Mouse (Mus musculus) small intestine, adult 2 months (tissue): ENCODE measurements around the gene Tarbp1. TPM values are rescaled to one million over a fixed set of nuclear protein-coding genes. Genes with fewer than 3 reads are reported as not detected.

Source experiments
- H3K27ac ChIP-seq: fragments of 200-500 bp; 2 replicates; pipeline ENCODE4 v1.5.1; 2012; ENCODE audit warnings: low read depth, low read length, control low read depth, inconsistent platforms; ENCODE audit not compliant: insufficient read depth
- H3K27me3 ChIP-seq: fragments of 200-500 bp; 2 replicates; pipeline ENCODE4 v1.6.1; 2012; ENCODE audit warnings: mild to moderate bottlenecking, moderate library complexity, low read length, inconsistent platforms; ENCODE audit not compliant: control insufficient read depth, insufficient read depth
- H3K36me3 ChIP-seq: fragments of 200-500 bp; 2 replicates; pipeline ENCODE4 v1.6.1; 2012; ENCODE audit warnings: mild to moderate bottlenecking, low read length, control low read depth, inconsistent platforms; ENCODE audit not compliant: control insufficient read depth, insufficient read depth
- H3K4me1 ChIP-seq: fragments of 200-500 bp; 2 replicates; pipeline ENCODE4 v1.6.1; 2012; ENCODE audit warnings: low read length, inconsistent platforms, mixed read lengths; ENCODE audit not compliant: control insufficient read depth, insufficient read depth, insufficient read length
- H3K4me3 ChIP-seq: fragments of 200-500 bp; 2 replicates; pipeline ENCODE4 v1.5.1; 2012; ENCODE audit warnings: low read depth, mild to moderate bottlenecking, control low read depth, inconsistent platforms, low read length, moderate library complexity
- CTCF ChIP-seq: fragments of 200-500 bp; IDR thresholded peaks from 2 replicates; pipeline ENCODE4 v1.5.1; 2012; ENCODE audit warnings: low read depth, mild to moderate bottlenecking, control low read depth, inconsistent platforms, low read length, moderate library complexity, mixed read lengths; ENCODE audit not compliant: insufficient replicate concordance, insufficient read length; ENCODE audit errors: extremely low read depth
- POLR2A ChIP-seq: fragments of 200-500 bp; IDR thresholded peaks from 2 replicates; pipeline ENCODE4 v1.6.1; 2012; ENCODE audit warnings: low read depth, mild to moderate bottlenecking, control low read depth, inconsistent platforms, low read length, moderate library complexity
- WGBS: fragments of 180-500 bp; shearing (Covaris S2); methylation state at CpG from one replicate; pipeline ENCODE4 v1.1.7; 2018; 5-methylcytosine and 5-hydroxymethylcytosine counted together
- polyA plus RNA-seq: library from polyadenylated mRNA; depleted of rRNA; stranded (reverse); fragments of >200 nt; gene quantifications from 2 replicates; pipeline ENCODE4 v1.2.3, GENCODE M21; 2012; rRNA removed

Gene Tarbp1
- 1.3 and 1.7 TPM in 2 replicates for polyA plus RNA-seq

GRCm38 (mm10) chr8:126474299-126475187, at the start of gene Tarbp1:
Gene Tarbp1, minus strand, starts transcription at chr8:126475065.
- Histone ChIP-seq H3K4me3 (peak within 1 kb of the TSS; percentile 89), H3K4me1 (peaks cover 4% of the 10 kb centered on the region; the same call in 1 of the 2 replicates), H3K27me3 (no peaks in the 10 kb centered on the region), H3K27ac (peak within 1 kb of the TSS; percentile 14; the same call in 1 of the 2 replicates), H3K36me3 (peaks cover 4% of the 10 kb centered on the region)
- under 1% methylated on average over 124 of the region's 124 CpGs for WGBS
- peak; percentile 41 for TF ChIP-seq POLR2A
- no peak for TF ChIP-seq CTCF

- TF ChIP-seq CTCF, result no peak
- no peak for TF ChIP-seq POLR2A
- Histone ChIP-seq H3K4me3 (no peak overlapping the region), H3K27me3 (no peaks in the 10 kb centered on the region), H3K27ac (peak overlapping the region; percentile 67), H3K4me1 (peaks cover 10% of the 10 kb centered on the region), H3K36me3 (no peaks in the 10 kb centered on the region)
- 76% methylated on average over 18 of the region's 18 CpGs for WGBS
Measured at GRCm38 (mm10) chr8:126524233-126524985, 49.5 kb upstream of the Tarbp1 start.

GRCm38 (mm10) chr8:126523060-126523574, 48.3 kb upstream of the Tarbp1 start:
- Histone ChIP-seq H3K4me1 (peaks cover 10% of the 10 kb centered on the region), H3K27ac (peak overlapping the region; percentile 34; the same call in 1 of the 2 replicates), H3K36me3 (no peaks in the 10 kb centered on the region), H3K4me3 (no peak overlapping the region), H3K27me3 (no peaks in the 10 kb centered on the region)
- no peak for TF ChIP-seq CTCF
- WGBS, result 82% methylated on average over 11 of the region's 11 CpGs

GRCm38 (mm10) chr8:126519447-126519975, 44.6 kb upstream of the Tarbp1 start:
- Histone ChIP-seq H3K27me3 (no peaks in the 10 kb centered on the region), H3K4me3 (no peak overlapping the region), H3K27ac (no peak overlapping the region), H3K4me1 (peaks cover 7% of the 10 kb centered on the region), H3K36me3 (no peaks in the 10 kb centered on the region)
- WGBS, result 89% methylated on average over 4 of the region's 4 CpGs
- TF ChIP-seq CTCF (peak; percentile 40; the same call in 1 of the 2 replicates), POLR2A (no peak)

GRCm38 (mm10) chr8:126516620-126517577, 42.0 kb upstream of the Tarbp1 start:
- WGBS, result 7% methylated on average over 27 of the region's 27 CpGs
- Histone ChIP-seq H3K4me1 (peaks cover 17% of the 10 kb centered on the region), H3K27me3 (no peaks in the 10 kb centered on the region), H3K4me3 (peak overlapping the region; percentile 26), H3K27ac (peak overlapping the region; percentile 38), H3K36me3 (no peaks in the 10 kb centered on the region)
- TF ChIP-seq POLR2A (no peak), CTCF (no peak)

- H3K4me1 ChIP-seq, result peaks cover 17% of the 10 kb centered on the region
- H3K27me3 ChIP-seq, result no peaks in the 10 kb centered on the region
- no peaks in the 10 kb centered on the region for H3K36me3 ChIP-seq
- TF ChIP-seq CTCF, result no peak
- no peak for TF ChIP-seq POLR2A
- H3K4me3 ChIP-seq, result no peak overlapping the region
- WGBS, result 42% methylated on average over 10 of the region's 10 CpGs
- H3K27ac ChIP-seq, result no peak overlapping the region
Measured at GRCm38 (mm10) chr8:126514011-126514964, 39.4 kb upstream of the Tarbp1 start.
